Mouse (Mus musculus): ENCODE measurements around the gene Senp6.

DNA sequence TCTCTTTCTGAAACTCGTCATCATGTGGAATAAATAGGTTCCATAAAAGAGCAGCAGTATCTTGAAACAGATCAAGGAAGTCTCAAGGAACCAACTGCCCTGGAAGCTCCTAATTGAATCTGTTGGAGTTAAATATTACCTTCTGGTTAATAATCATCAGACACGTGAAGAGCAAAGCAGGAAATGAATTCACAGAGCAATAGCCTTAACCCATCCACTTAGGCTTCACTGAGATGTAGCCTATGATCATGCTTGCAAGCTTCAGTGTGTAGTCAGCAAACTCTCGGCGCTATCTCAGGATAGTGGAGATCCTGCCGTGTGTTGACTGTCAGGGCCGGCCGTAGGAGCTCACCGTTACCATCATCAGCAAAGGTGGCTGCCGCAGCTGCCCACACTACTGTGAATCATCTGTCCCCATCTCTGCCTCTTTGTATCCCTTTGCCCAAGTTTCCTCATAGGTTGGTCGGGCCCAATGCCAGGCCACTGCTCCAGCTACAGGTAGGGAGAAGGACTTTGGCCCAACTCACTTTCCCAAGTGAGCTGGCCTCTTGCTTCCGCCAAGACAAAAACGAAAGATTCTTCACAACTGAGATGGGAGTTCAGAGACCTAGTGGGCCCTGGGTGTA is 91.2 kb downstream of the Senp6 start:
- TF ChIP-seq CTCF (IDR thresholded peaks at IDR 0.05; ENCODE audit: low read depth) (no peak), EP300 (IDR thresholded peaks at IDR 0.05; ENCODE audit: low read depth) (no peak)
